Comparison of ENCODE assay signal across 26 mouse cellular contexts in genomic region chr12:54273506-54273905, GRCm38 (mm10).
"Had no signal": no experiment of that assay in that cellular context is flagged by ENCODE, and none has a peak within 500 bp of the region (broad histone marks: within the 10 kb centered on the region; RNA-seq: fewer than 3 reads in every experiment).

No protein-coding gene starts in this region.

- H3K27me3 ChIP-seq: hindbrain, embryonic 12.5 days; hindbrain, embryonic 15.5 days; intestine, embryonic 15.5 days; limb, embryonic 12.5 days; liver, embryonic 13.5 days; liver, embryonic 15.5 days had no signal

- ATAC-seq: inflammation-experienced regulatory T-cells, adult 6 months; intestine, embryonic 15.5 days; intestine, postnatal 0 days had no signal

- H3K4me2 ChIP-seq: heart, embryonic 11.5 days; hindbrain, embryonic 12.5 days; hindbrain, embryonic 15.5 days; intestine, embryonic 15.5 days; limb, embryonic 12.5 days; liver, embryonic 11.5 days; liver, embryonic 13.5 days; liver, embryonic 15.5 days had no signal

- H3K9me3 ChIP-seq: hindbrain, embryonic 10.5 days; hindbrain, embryonic 12.5 days; hindbrain, embryonic 15.5 days; intestine, embryonic 15.5 days; limb, embryonic 10.5 days; limb, embryonic 12.5 days; liver, embryonic 13.5 days; liver, embryonic 15.5 days had no signal

- DNase-seq: gastrocnemius, adult 2 months; gastrocnemius, postnatal 10 days; gastrocnemius, postnatal 25 days; heart, adult 2 months; heart, postnatal 10 days; heart, postnatal 4 days; kidney, adult 18-20 months; kidney, adult 8-10 months; kidney, postnatal 25 days; kidney, postnatal 4 days; liver; liver, embryonic 13.5 days had no signal

- H3K4me1 ChIP-seq: hindbrain, embryonic 10.5 days; hindbrain, embryonic 12.5 days; hindbrain, embryonic 15.5 days; intestine, embryonic 15.5 days; limb, embryonic 10.5 days; limb, embryonic 12.5 days; liver, embryonic 13.5 days; liver, embryonic 15.5 days had no signal

- H3K36me3 ChIP-seq: hindbrain, embryonic 10.5 days; hindbrain, embryonic 12.5 days; hindbrain, embryonic 15.5 days; intestine, embryonic 15.5 days; limb, embryonic 10.5 days; limb, embryonic 12.5 days; liver, embryonic 13.5 days; liver, embryonic 15.5 days had no signal

- H3K4me3 ChIP-seq: gastrocnemius, adult 2 months; heart, adult 2 months; hindbrain, embryonic 10.5 days; hindbrain, embryonic 12.5 days; hindbrain, embryonic 15.5 days; intestine, embryonic 15.5 days; layer of hippocampus, adult 2 months; left cerebral cortex, adult 2 months; limb, embryonic 10.5 days; limb, embryonic 12.5 days; liver, embryonic 13.5 days; liver, embryonic 15.5 days had no signal

- H3K9ac ChIP-seq: hindbrain, embryonic 12.5 days; hindbrain, embryonic 15.5 days; intestine, embryonic 15.5 days; limb, embryonic 12.5 days; liver, embryonic 13.5 days; liver, embryonic 15.5 days had no signal

- H3K27ac ChIP-seq: gastrocnemius, adult 2 months; heart, adult 2 months; hindbrain, embryonic 10.5 days; hindbrain, embryonic 12.5 days; hindbrain, embryonic 15.5 days; intestine, embryonic 15.5 days; kidney, postnatal 0 days; layer of hippocampus, adult 2 months; left cerebral cortex, adult 2 months; limb, embryonic 10.5 days; limb, embryonic 12.5 days; liver, embryonic 13.5 days; liver, embryonic 15.5 days had no signal
